Mouse (Mus musculus): ENCODE results near the gene Acot4. TPM values are rescaled to one million over a fixed set of nuclear protein-coding genes. Genes with fewer than 3 reads are reported as not detected.
"Not testable (repeated sequence)": the region's sequence is repeated elsewhere in the genome, so short reads cannot be mapped to it uniquely, and the experiment has no call there.

Gene Acot4
- total and polyA plus RNA-seq, 3 experiments: 2.3 to 5.6 (median 3.1) TPM

GRCm38 (mm10) chr12:84030659-84031332 is 7.4 kb upstream of the Acot4 start:
- DNase-seq: peak; percentile 82

DNA sequence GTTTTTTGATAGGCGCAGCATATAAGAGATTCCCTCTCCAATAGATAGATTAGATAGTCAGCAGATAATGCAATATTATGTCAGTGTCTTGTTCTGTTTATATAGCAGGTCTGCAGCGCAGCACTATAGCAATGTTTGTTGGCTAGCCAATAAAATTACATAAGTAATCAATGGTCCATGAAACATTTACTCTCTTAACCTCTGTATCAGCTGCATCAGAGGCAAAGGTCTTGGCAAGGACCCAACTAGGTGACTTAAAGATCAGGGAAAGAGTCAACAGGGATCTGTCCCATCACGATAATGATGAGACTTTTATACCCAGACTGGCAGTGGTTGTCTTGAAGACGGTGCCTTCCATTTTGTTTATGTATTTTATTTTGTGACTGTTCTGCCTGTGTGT is 5.3 kb upstream of the Acot4 start:
- no peak for DNase-seq

GRCm38 (mm10) chr12:84033302-84033701 is 4.9 kb upstream of the Acot4 start:
- not testable (repeated sequence) for DNase-seq

DNA sequence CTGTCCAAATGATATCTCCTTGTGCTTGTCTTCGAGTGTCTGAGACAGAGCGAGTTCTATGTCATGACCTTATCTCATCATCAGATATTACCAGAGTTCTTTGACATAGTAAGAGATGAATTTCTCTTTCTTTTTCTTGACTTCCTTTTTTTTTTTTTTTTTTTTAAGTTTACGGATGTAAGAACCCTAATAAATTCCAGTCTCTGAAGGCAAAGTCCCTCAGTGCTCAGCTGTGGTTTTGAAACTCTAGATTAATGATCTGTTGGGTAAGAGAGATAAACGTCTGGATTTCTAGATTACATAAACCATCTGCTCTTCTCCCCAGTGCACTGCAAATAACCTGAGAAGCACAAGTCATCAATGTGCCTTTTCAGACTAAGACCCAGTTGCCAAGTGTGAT is 4.1 kb upstream of the Acot4 start:
- DNase-seq: no peak

DNA sequence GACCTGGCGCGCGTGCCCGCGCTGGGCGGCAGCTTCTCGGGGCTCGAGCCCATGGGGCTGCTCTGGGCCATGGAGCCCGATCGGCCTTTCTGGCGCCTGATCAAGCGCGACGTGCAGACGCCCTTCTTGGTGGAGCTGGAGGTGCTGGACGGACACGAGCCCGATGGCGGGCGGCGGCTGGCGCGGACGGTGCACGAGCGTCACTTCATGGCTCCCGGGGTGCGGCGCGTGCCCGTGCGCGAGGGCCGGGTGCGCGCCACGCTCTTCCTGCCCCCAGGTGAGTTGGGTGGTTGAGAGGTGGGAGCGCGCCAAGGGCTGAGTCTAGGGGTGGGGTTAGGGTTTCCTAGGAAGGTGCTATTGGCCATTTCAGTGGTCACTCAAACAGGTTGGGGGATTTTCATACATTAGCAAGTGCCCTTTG is 522 bp downstream of the Acot4 start, which contains the start of gene Gm49366:
TSS of gene Gm49366 (plus strand) at position 245 of the 421 bp plus-strand sequence.
- DNase-seq: peak; percentile 59

- no peak for DNase-seq
Observed at GRCm38 (mm10) chr12:84042248-84042647, 4.1 kb downstream of the Acot4 start.

- no peak for DNase-seq
Observed at GRCm38 (mm10) chr12:84044045-84044444, 5.9 kb downstream of the Acot4 start.

DNA sequence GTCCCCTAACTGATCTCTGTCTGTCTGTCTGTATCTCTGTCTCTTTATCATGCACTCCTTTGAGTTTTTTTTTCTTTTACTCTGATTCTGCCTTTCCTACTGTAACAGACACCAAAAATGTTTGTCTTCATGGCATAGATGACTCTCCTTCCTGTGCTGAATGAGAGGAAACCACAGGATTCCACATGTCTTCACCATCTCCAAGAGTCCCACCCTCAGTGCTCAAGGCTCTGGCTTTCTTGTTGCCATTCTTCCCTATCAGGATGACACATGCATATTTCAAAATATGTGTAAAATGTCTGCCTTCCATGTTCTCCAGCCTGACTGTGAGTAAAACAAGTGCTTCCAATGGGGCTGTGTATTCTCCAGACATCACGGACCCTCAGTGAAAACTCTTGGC is 8.7 kb downstream of the Acot4 start:
- DNase-seq: no peak

- not testable (repeated sequence) for DNase-seq
Observed at GRCm38 (mm10) chr12:84050744-84051143, 12.6 kb downstream of the Acot4 start.

GRCm38 (mm10) chr12:84051937-84052474 is 13.8 kb downstream of the Acot4 start, which contains the start of gene Acot3:
Gene Acot3 (plus strand): TSS chr12:84052144.
- no peak for DNase-seq

GRCm38 (mm10) chr12:84052609-84053008 is 14.4 kb downstream of the Acot4 start:
- peak; percentile 19 for DNase-seq

GRCm38 (mm10) chr12:84053173-84053572 is 15.0 kb downstream of the Acot4 start:
- peak; percentile 21 for DNase-seq

DNA sequence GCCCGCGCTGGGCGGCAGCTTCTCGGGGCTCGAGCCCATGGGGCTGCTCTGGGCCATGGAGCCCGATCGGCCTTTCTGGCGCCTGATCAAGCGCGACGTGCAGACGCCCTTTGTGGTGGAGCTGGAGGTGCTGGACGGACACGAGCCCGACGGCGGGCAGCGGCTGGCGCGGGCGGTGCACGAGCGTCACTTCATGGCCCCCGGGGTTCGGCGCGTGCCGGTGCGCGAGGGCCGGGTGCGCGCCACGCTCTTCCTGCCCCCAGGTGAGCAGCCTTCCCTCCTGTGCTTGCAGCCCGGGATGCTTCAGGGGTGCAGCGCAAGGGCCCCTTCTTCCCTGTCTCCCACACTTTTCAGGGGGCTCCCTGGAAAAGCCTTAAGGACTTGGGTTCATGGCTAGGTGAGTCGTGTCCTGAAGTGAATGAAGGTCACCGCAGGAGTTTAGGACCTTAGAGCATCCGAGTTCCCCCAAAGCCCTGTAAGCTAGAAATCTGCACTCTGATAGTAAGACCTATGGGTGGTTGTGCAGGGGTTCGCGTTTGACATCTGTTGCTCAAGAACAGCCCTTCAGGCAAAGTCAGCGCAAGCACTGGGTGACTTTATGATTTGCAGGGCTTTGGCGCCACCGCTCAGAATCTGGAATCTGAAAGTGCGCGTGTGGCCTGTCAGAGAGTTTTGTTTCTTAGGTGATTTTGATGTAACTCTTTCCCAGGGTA is 15.7 kb downstream of the Acot4 start:
- peak; percentile 20 for DNase-seq

- no peak for DNase-seq
Observed at GRCm38 (mm10) chr12:84060946-84061345, 22.8 kb downstream of the Acot4 start.

GRCm38 (mm10) chr12:84062336-84062735 is 24.2 kb downstream of the Acot4 start:
- no peak for DNase-seq

- DNase-seq: no peak
Observed at GRCm38 (mm10) chr12:84063228-84063627, 25.0 kb downstream of the Acot4 start.

DNA sequence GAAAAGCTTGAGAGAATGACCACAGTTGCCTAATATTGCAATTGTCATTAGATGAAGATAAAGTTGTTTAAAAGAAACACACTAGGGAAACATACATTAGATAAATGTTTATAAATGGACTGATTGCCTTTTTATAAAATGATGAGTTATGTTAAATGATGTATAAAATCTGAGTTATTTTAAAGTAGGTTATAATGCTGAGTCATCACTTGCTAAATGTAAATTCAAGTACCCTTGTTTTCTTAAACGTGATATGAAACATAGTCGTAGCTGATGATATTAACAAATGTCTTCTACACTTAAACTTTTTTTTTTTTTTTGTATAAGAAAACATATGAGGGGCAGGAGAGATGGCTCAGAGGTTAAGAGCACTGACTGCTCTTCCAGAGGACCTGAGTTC is 25.7 kb downstream of the Acot4 start:
- DNase-seq: no peak

- no peak for DNase-seq
Observed at GRCm38 (mm10) chr12:84064621-84065020, 26.4 kb downstream of the Acot4 start.

- no peak for DNase-seq
Observed at GRCm38 (mm10) chr12:84067752-84068151, 29.6 kb downstream of the Acot4 start.

DNA sequence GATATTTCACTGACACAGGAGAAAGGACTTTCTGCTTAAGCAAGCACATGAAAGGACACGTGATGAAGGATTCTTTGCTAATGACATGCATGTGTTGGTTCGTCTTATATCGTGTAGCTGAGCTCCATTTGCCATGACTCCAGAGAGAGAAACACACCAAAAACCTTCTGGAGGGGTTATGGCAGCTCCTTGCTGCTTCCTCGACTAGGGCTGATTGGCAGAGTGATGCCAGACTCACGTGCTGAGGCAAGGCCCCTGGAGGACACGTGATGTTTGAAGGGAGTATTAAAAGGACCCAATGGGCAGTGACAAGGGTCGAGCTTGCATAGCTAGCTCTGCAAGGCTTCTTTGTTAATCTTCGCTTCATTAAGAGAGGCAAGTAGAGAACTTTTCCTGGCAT is 30.1 kb downstream of the Acot4 start:
- no peak for DNase-seq

- DNase-seq: peak; percentile 13
Observed at GRCm38 (mm10) chr12:84068986-84069385, 30.8 kb downstream of the Acot4 start, which contains the start of gene Acot5. Gene Acot5 (plus strand): TSS chr12:84069325.

DNA sequence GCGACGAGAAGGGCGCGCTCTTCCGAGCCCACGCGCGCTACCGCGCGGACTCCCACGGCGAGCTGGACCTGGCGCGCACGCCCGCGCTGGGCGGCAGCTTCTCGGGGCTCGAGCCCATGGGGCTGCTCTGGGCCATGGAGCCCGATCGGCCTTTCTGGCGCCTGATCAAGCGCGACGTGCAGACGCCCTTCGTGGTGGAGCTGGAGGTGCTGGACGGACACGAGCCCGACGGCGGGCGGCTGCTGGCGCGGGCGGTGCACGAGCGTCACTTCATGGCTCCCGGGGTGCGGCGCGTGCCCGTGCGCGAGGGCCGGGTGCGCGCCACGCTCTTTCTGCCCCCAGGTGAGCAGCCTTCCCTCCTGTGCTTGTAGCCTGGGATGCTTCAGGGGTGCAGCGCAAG is 31.4 kb downstream of the Acot4 start:
- DNase-seq: peak; percentile 67

DNA sequence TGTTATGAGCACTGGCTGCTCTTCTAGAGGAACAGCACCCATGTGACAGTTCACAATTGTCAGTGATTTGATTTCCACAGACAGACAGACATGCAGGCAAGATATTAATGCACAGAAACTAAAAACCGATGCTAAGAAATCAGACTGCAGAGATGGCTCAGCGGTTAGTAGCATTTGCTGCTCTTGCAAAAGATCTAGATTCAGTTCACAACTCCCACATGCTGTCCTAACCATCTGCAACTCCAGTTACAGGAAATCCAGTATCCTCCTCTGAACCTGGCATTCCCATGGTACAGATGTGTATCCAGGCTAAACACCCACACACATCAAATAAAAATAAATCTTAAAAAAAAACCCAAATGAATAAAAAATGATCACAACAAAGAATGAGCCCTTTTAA is 33.5 kb downstream of the Acot4 start:
- DNase-seq: no peak
